In genomic region chr7:142296108-142296507, GRCm38 (mm10) we compare ENCODE assay signal across 19 mouse cellular contexts. TPM values are rescaled to one million over a fixed set of nuclear protein-coding genes. Genes with fewer than 3 reads are reported as not detected.
"Had no signal": no experiment of that assay in that cellular context is flagged by ENCODE, and none has a peak within 500 bp of the region (broad histone marks: within the 10 kb centered on the region; RNA-seq: fewer than 3 reads in every experiment).

No protein-coding gene starts in this region.

RNA-seq across cellular contexts. Expression of gene Krtap5-1, which starts 0.8 kb away (rescaled TPM):
- total RNA-seq: megakaryocyte, adult 5-6 weeks; megakaryocyte-erythroid progenitor cell, adult 5-6 weeks had no signal
- polyA plus RNA-seq: liver, embryonic 14.5 days; liver, embryonic 16.5 days; lung, embryonic 15.5 days; lung, postnatal 0 days; midbrain, embryonic 10.5 days; midbrain, embryonic 12.5 days; midbrain, embryonic 14.5 days; midbrain, embryonic 16.5 days; myocyte; neural tube, embryonic 11.5 days; neural tube, embryonic 13.5 days; neural tube, embryonic 15.5 days; small intestine, adult 2 months; stomach, embryonic 14.5 days; stomach, embryonic 16.5 days; thymus, adult 2 months; urinary bladder, adult 2 months had no signal

RNA-seq across cellular contexts. Expression of gene Krtap5-4, which starts 7.2 kb away (rescaled TPM):
- total RNA-seq: megakaryocyte, adult 5-6 weeks; megakaryocyte-erythroid progenitor cell, adult 5-6 weeks had no signal
- polyA plus RNA-seq: liver, embryonic 14.5 days; liver, embryonic 16.5 days; lung, embryonic 15.5 days; lung, postnatal 0 days; midbrain, embryonic 10.5 days; midbrain, embryonic 12.5 days; midbrain, embryonic 14.5 days; midbrain, embryonic 16.5 days; myocyte; neural tube, embryonic 11.5 days; neural tube, embryonic 13.5 days; neural tube, embryonic 15.5 days; small intestine, adult 2 months; stomach, embryonic 14.5 days; stomach, embryonic 16.5 days; thymus, adult 2 months; urinary bladder, adult 2 months had no signal

RNA-seq across cellular contexts. Expression of gene Gm4559, which starts 21.9 kb away (rescaled TPM):
- total RNA-seq: megakaryocyte, adult 5-6 weeks; megakaryocyte-erythroid progenitor cell, adult 5-6 weeks had no signal
- polyA plus RNA-seq: liver, embryonic 14.5 days; liver, embryonic 16.5 days; lung, embryonic 15.5 days; lung, postnatal 0 days; midbrain, embryonic 10.5 days; midbrain, embryonic 12.5 days; midbrain, embryonic 14.5 days; midbrain, embryonic 16.5 days; myocyte; neural tube, embryonic 11.5 days; neural tube, embryonic 13.5 days; neural tube, embryonic 15.5 days; small intestine, adult 2 months; stomach, embryonic 14.5 days; stomach, embryonic 16.5 days; thymus, adult 2 months; urinary bladder, adult 2 months had no signal

RNA-seq across cellular contexts. Expression of gene Gm2431, which starts 38.0 kb away (rescaled TPM):
- total RNA-seq: megakaryocyte, adult 5-6 weeks; megakaryocyte-erythroid progenitor cell, adult 5-6 weeks had no signal
- polyA plus RNA-seq: liver, embryonic 14.5 days; liver, embryonic 16.5 days; lung, embryonic 15.5 days; lung, postnatal 0 days; midbrain, embryonic 10.5 days; midbrain, embryonic 12.5 days; midbrain, embryonic 14.5 days; midbrain, embryonic 16.5 days; myocyte; neural tube, embryonic 11.5 days; neural tube, embryonic 13.5 days; neural tube, embryonic 15.5 days; small intestine, adult 2 months; stomach, embryonic 14.5 days; stomach, embryonic 16.5 days; thymus, adult 2 months; urinary bladder, adult 2 months had no signal

RNA-seq across cellular contexts. Expression of gene Gm40460, which starts 55.2 kb away (rescaled TPM):
- total RNA-seq: megakaryocyte, adult 5-6 weeks; megakaryocyte-erythroid progenitor cell, adult 5-6 weeks had no signal
- polyA plus RNA-seq: liver, embryonic 14.5 days; liver, embryonic 16.5 days; lung, embryonic 15.5 days; lung, postnatal 0 days; midbrain, embryonic 10.5 days; midbrain, embryonic 12.5 days; midbrain, embryonic 14.5 days; midbrain, embryonic 16.5 days; myocyte; neural tube, embryonic 11.5 days; neural tube, embryonic 13.5 days; neural tube, embryonic 15.5 days; small intestine, adult 2 months; stomach, embryonic 14.5 days; stomach, embryonic 16.5 days; thymus, adult 2 months; urinary bladder, adult 2 months had no signal
